Mouse (Mus musculus) liver, embryonic 14.5 days (tissue): ENCODE results near the gene Slc38a5.

Experiments
- CTCF ChIP-seq: IDR thresholded peaks from 2 replicates; pipeline ENCODE4 v1.5.1; 2016; ENCODE audit warnings: antibody characterized with exemption, low read depth, control low read depth
- EP300 ChIP-seq: IDR thresholded peaks from 2 replicates; pipeline ENCODE4 v1.6.1; 2016; ENCODE audit warnings: antibody characterized with exemption, low read depth

- no peak for TF ChIP-seq EP300
- TF ChIP-seq CTCF, result no peak
Observed at GRCm38 (mm10) chrX:8309302-8309701, 38.4 kb downstream of the Slc38a5 start.
